Mouse (Mus musculus) forebrain, embryonic 12.5 days (tissue): Measurements from ENCODE around the gene Vezf1. TPM values are rescaled to one million over a fixed set of nuclear protein-coding genes. Genes with fewer than 3 reads are reported as not detected.

ENCODE experiments used
- ATAC-seq: fragments of 200-750 bp; cut with Nextera tagmentation; 2 replicates; pipeline ENCODE4 v1.8.0; 2017; ENCODE audit warnings: moderate TSS enrichment; ENCODE audit not compliant: low FRiP score
- H3K27ac ChIP-seq: fragments of 300-500 bp; sonication (generic); 2 replicates; pipeline ENCODE4 v1.5.1; 2016; ENCODE audit warnings: mild to moderate bottlenecking
- H3K27me3 ChIP-seq: fragments of 300-500 bp; sonication (generic); 2 replicates; pipeline ENCODE4 v1.6.1; 2016; ENCODE audit warnings: mild to moderate bottlenecking
- H3K36me3 ChIP-seq: fragments of 300-500 bp; sonication (generic); replicated peaks from 2 replicates; pipeline ENCODE4 v1.6.1; 2016; ENCODE audit warnings: mild to moderate bottlenecking
- H3K4me1 ChIP-seq: fragments of 300-500 bp; sonication (generic); 2 replicates; pipeline ENCODE4 v1.6.1; 2016
- H3K4me2 ChIP-seq: fragments of 300-500 bp; sonication (generic); 2 replicates; pipeline ENCODE4 v1.6.1; 2016; ENCODE audit warnings: mild to moderate bottlenecking, moderate library complexity
- H3K4me3 ChIP-seq: fragments of 300-500 bp; sonication (generic); replicated peaks from 2 replicates; pipeline ENCODE4 v1.5.1; 2016; ENCODE audit warnings: mild to moderate bottlenecking
- H3K9ac ChIP-seq: fragments of 300-500 bp; sonication (generic); 2 replicates; pipeline ENCODE4 v1.6.1; 2016; ENCODE audit warnings: mild to moderate bottlenecking
- H3K9me3 ChIP-seq: fragments of 300-500 bp; sonication (generic); 2 replicates; pipeline ENCODE4 v1.6.1; 2016
- WGBS: fragments of 180-500 bp; shearing (Covaris S2); methylation state at CpG from one replicate; pipeline ENCODE4 v1.1.7; 2016; 5-methylcytosine and 5-hydroxymethylcytosine counted together
- polyA plus RNA-seq: library from polyadenylated mRNA; unstranded; fragments of >200 nt; fragmentation: Nextera tagmentation; extraction: Ambion mirVana; gene quantifications from 2 replicates; pipeline ENCODE4 v1.2.1, GENCODE M21; 2016

Vezf1 gene
- polyA plus RNA-seq, 1 experiment from 2014 or later = 84.8 TPM

DNA sequence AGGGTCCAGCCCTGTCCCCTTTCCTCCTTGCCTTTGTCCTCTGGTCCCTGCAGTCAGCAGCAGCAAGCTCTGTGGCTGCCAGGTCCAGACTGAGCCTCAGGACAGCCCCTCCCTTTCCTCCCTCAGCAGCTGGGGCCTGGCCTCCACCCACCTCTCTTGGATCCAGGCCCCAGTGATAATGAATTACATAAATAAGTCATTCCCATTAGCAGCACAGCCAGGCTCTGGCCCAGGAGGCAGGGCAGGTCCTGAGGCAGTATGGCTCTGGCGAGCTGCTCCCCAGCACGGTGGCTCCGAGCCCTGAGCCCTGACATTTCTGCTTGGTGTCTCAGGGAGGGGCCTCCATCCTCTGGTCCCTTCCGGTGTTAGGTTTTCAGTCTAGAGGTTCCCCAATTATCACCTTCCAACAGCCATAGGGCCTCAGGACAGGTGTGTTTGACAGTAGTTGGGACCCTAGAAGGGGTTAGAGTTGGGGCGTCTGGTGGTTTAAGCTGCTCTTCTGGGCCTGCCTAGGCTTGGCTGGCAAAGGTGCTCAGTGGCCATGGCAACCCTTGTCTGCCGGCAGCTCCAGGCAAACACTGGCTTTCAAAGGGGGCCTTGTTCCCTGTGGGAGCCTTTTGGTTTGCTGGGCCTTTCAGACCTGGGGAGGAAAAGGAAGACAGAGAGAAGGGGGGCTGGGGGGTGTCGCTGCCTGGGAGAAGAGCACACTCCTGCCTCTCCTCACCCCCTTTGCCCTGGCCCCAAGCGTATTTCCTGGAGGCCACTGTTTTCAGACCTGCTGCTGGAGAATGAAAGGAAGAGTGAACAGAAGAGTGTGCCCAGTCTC lies 51.0 kb downstream of the Vezf1 start:
- Histone ChIP-seq H3K4me2 (peak overlapping the region; percentile 45), H3K4me3 (0 out of 2 replicates have a peak overlapping the region, but pooled peaks have one; percentile 6), H3K9ac (peak overlapping the region; percentile 53), H3K36me3 (no peaks in the 10 kb centered on the region), H3K27me3 (no peaks in the 10 kb centered on the region), H3K4me1 (peaks cover 86% of the 10 kb centered on the region), H3K27ac (peak overlapping the region; percentile 99), H3K9me3 (no peaks in the 10 kb centered on the region)
- ATAC-seq = peak; percentile 90
- 1% methylated on average over 8 of the region's 8 CpGs for WGBS

DNA sequence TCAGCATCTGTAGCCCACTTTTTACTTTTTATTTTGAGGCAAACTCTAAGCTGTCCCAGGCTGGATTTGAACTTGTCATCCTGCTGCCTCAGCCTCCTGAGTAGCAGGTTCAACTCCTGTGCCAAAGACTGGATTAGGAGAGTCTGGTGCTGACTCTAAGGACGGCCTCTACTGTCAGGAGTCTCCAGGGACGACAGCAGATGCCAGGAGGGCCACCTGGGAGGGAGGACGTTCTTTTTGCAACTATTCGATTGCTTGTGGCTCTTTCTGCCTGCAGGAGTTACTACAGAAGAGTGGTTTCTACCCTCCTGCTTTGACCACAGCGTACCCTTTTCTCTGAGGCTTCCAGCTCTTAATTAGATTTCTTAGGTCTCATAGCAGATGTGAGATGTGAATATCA lies 54.5 kb downstream of the Vezf1 start:
- WGBS = 38% methylated on average over 5 of the region's 5 CpGs
- no peak for ATAC-seq
- Histone ChIP-seq H3K27me3 (no peaks in the 10 kb centered on the region), H3K9ac (no peak overlapping the region), H3K4me2 (no peak overlapping the region), H3K4me3 (no peak overlapping the region), H3K36me3 (no peaks in the 10 kb centered on the region), H3K9me3 (no peaks in the 10 kb centered on the region), H3K27ac (peak overlapping the region; percentile 59), H3K4me1 (peaks cover 84% of the 10 kb centered on the region)

DNA sequence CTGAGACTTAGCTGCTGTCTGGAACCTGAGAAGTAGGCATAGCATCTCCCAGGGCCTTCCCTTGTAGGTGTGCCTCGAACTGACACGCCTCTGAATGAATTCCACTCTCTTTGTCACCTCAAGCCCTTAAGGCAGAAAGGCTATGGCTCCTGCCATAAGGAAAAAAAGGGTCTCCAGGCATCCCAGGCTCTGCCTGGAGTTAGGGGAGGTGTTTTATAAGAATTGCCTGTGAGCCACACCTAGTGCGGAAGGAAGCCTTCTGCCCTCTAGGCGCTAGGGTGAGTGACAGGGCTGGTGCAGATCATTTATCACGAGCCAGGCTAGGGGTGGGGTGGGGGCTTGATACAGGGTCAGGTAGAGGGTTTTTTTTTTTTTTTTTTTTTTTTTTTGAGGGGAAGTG lies 54.9 kb downstream of the Vezf1 start:
- Histone ChIP-seq H3K9me3 (no peaks in the 10 kb centered on the region), H3K27ac (peak overlapping the region; percentile 59), H3K9ac (no peak overlapping the region), H3K36me3 (no peaks in the 10 kb centered on the region), H3K4me2 (no peak overlapping the region), H3K4me3 (no peak overlapping the region), H3K4me1 (peaks cover 80% of the 10 kb centered on the region), H3K27me3 (no peaks in the 10 kb centered on the region)
- 77% methylated on average over 5 of the region's 5 CpGs for WGBS
- ATAC-seq = no peak

DNA sequence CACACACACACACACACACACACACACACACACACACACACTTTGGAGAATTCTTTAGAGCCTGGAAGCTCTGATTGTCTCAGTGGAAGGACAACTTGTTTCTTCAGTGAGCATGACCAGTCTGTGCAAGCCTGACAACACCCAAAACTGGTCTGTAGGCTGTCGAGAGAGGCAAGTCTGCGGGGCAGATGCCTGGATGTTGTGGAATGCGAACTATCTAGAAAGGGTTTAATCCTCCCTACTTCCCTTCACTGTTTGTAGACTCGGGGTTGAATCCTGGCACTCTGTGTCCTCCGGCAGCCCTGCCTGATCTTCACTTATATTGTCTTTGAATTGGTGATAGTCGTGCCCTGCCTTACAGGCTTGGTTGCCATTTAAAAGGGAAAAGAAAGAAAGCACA lies 55.7 kb downstream of the Vezf1 start:
- Histone ChIP-seq H3K27me3 (no peaks in the 10 kb centered on the region), H3K27ac (peak overlapping the region; percentile 37), H3K4me2 (no peak overlapping the region), H3K36me3 (no peaks in the 10 kb centered on the region), H3K4me3 (no peak overlapping the region), H3K9me3 (no peaks in the 10 kb centered on the region), H3K4me1 (peaks cover 73% of the 10 kb centered on the region), H3K9ac (no peak overlapping the region)
- 31% methylated on average over 6 of the region's 6 CpGs for WGBS
- ATAC-seq = no peak

DNA sequence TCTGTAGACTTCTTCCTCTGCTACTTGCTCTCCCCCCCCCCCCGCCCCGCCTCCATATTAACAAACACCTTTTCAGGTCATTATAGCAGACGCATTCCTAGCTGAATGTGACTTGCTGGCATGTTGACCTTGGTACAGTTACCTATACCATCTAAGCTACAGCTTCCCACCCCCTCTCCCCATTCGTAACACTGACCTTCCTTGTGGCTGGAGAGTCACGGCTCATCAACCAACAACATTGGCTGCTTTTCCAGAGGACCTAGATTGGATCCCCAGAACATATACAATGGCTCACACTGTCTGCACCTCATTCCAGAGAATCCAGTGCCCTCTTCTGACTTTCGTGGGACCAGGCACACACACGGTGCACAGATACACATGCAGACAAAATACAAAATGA lies 57.4 kb downstream of the Vezf1 start:
- Histone ChIP-seq H3K4me2 (no peak overlapping the region), H3K36me3 (no peaks in the 10 kb centered on the region), H3K27me3 (no peaks in the 10 kb centered on the region), H3K9me3 (no peaks in the 10 kb centered on the region), H3K9ac (no peak overlapping the region), H3K27ac (peak overlapping the region; percentile 85; the same call in 1 of the 2 replicates), H3K4me1 (peaks cover 60% of the 10 kb centered on the region), H3K4me3 (no peak overlapping the region)
- no peak for ATAC-seq
- 67% methylated on average over 6 of the region's 7 CpGs for WGBS

DNA sequence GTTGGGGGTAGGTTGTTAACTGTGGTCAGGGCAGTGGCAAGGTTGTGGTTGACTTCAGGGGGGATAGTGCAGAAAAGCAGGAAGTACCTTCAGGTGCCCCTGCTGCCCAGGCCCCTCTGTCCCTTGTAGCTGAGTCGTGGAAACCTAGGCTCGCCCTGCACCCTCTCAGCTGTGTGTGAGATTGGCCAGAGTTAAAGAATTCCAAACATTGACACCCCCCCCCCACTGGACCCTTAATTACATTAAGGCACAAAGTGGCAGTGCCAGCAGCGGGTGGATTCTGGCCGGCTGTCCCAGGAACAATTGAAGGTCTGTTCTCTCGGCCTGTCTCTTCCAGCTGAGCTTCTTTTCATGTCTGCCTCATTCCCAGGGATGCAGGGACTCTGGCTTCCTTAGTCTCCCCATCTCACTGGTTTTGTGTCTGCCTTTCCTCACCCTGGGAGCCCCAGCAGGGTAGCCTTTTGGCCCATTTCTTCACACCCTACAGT lies 58.3 kb downstream of the Vezf1 start:
- peaks cover 56% of the 10 kb centered on the region for H3K4me1 ChIP-seq
- peak; percentile 67 for ATAC-seq
- no peaks in the 10 kb centered on the region for H3K9me3 ChIP-seq
- no peak overlapping the region for H3K9ac ChIP-seq
- no peaks in the 10 kb centered on the region for H3K36me3 ChIP-seq
- H3K4me3 ChIP-seq = no peak overlapping the region
- peak overlapping the region; percentile 85 for H3K27ac ChIP-seq
- H3K4me2 ChIP-seq = no peak overlapping the region
- no peaks in the 10 kb centered on the region for H3K27me3 ChIP-seq
- 4% methylated on average over 5 of the region's 5 CpGs for WGBS

DNA sequence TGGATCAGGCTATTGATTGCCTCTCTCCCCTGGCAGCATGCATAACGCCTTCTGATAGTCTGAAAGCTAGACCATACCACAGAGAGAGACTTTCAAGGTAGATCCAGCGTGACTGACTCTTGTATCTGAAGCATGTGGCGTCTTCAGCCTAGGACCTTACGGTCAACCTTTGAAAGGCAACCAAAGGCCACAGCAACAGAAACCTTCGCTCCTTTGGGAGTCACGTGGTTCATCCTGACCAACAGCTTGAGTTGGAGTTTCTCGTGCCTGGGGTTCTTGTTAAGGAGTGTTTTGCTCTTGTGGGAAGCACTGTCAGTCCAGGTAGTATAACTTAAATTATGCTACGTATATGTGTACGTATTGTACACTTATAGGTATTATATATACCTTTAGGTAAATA lies 60.4 kb downstream of the Vezf1 start:
- Histone ChIP-seq H3K27me3 (no peaks in the 10 kb centered on the region), H3K9me3 (no peaks in the 10 kb centered on the region), H3K4me1 (peaks cover 45% of the 10 kb centered on the region), H3K4me2 (no peak overlapping the region), H3K36me3 (no peaks in the 10 kb centered on the region), H3K4me3 (no peak overlapping the region), H3K9ac (no peak overlapping the region), H3K27ac (no peak overlapping the region)
- no peak for ATAC-seq
- WGBS = 87% methylated on average over 9 of the region's 9 CpGs

DNA sequence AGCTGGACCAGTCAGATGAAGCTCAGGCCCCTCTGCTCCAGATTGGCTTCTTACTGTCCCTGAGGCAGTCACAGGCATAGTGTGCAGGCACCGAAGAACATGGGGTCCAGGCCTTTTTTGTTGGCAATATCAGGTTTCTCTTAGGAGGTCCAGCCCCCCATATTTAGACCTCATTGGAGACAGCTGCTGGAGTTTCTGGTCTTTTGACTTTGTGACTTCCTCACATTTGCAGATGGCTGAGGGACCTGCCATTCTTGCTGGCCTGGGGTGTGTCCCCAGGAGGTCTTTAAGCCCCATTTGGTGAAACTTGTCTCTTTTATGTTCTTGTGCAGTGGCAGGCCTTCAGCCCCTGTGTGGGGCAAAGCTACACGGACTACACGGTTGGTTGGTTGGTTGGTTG lies 61.2 kb downstream of the Vezf1 start:
- H3K4me2 ChIP-seq = no peak overlapping the region
- H3K36me3 ChIP-seq = 0 out of 2 replicates have a peak, but pooled peaks cover 3% of the 10 kb centered on the region
- 70% methylated on average over 3 of the region's 3 CpGs for WGBS
- H3K9me3 ChIP-seq = no peaks in the 10 kb centered on the region
- ATAC-seq = no peak
- peaks cover 37% of the 10 kb centered on the region for H3K4me1 ChIP-seq
- no peak overlapping the region for H3K9ac ChIP-seq
- H3K4me3 ChIP-seq = no peak overlapping the region
- H3K27me3 ChIP-seq = no peaks in the 10 kb centered on the region
- H3K27ac ChIP-seq = no peak overlapping the region

DNA sequence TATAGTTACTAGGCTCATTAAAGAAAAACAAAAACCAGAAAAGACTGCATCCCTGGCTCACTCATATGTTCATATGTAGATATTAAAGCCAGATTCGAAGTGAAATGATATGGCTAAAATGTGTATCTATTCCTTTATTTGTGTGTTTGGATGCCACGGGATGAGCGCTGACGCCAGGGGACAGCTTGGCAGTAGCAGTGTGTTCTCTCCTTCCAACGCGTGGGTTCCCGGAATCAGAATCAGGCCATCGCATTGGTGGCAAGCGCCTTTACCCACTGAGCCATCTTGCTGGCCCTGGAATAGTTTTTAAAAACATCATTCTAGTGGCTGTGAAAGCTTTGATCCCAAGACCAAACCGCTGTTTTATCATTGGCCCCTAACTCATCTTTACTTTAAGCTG lies 61.9 kb downstream of the Vezf1 start:
- no peak for ATAC-seq
- WGBS = 96% methylated on average over 10 of the region's 10 CpGs
- Histone ChIP-seq H3K4me1 (peaks cover 33% of the 10 kb centered on the region), H3K27me3 (no peaks in the 10 kb centered on the region), H3K27ac (no peak overlapping the region), H3K4me2 (no peak overlapping the region), H3K9ac (no peak overlapping the region), H3K9me3 (no peaks in the 10 kb centered on the region), H3K36me3 (0 out of 2 replicates have a peak, but pooled peaks cover 3% of the 10 kb centered on the region), H3K4me3 (no peak overlapping the region)

DNA sequence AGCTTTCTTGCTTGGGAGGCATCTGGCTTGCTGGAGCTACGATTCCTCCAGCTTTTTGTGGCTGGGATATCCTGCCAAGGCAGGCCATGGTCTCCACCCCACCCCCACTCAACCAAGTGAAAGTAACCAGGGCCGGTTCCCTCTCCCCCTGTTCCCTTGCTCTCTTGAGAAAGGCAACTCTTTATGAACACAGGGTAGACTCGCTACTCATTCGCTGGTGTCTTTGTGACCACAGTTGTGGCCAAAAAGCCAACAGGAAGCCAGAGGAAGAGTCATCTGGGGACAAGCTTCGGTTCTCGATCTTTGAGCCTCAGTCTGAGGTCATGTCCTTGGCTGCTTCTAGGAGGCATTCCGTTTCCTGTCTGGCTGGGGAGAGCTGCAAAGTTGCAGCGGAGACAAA lies 63.8 kb downstream of the Vezf1 start:
- no peak overlapping the region for H3K27ac ChIP-seq
- no peak overlapping the region for H3K4me2 ChIP-seq
- ATAC-seq = no peak
- H3K27me3 ChIP-seq = no peaks in the 10 kb centered on the region
- no peaks in the 10 kb centered on the region for H3K9me3 ChIP-seq
- H3K9ac ChIP-seq = no peak overlapping the region
- 89% methylated on average over 8 of the region's 8 CpGs for WGBS
- peaks cover 18% of the 10 kb centered on the region for H3K4me1 ChIP-seq
- no peak overlapping the region for H3K4me3 ChIP-seq
- 0 out of 2 replicates have a peak, but pooled peaks cover 3% of the 10 kb centered on the region for H3K36me3 ChIP-seq

Other genes with a start within 250 kb of the Vezf1 start
- gene Lpo, start 240.0 kb upstream of the Vezf1 start, polyA plus RNA-seq = 0.19 and 0.33 TPM in 2 replicates
- 16.0 and 19.6 TPM in 2 replicates for gene Mks1, start 215.1 kb upstream of the Vezf1 start, polyA plus RNA-seq
- 0.14 and 0.20 TPM in 2 replicates for gene Epx, start 192.7 kb upstream of the Vezf1 start, polyA plus RNA-seq
- not detected in 2 replicates for gene Olfr462, start 176.0 kb upstream of the Vezf1 start, polyA plus RNA-seq
- gene Olfr463, start 170.9 kb upstream of the Vezf1 start, polyA plus RNA-seq = not detected in 2 replicates
- gene Olfr464, start 147.3 kb upstream of the Vezf1 start, polyA plus RNA-seq = not detected in 2 replicates
- gene Dynll2, start 80.7 kb upstream of the Vezf1 start, polyA plus RNA-seq = 34.7 and 36.2 TPM in 2 replicates
- gene Srsf1, start 20.9 kb upstream of the Vezf1 start, polyA plus RNA-seq = 564 and 577 TPM in 2 replicates
- gene Cuedc1, start 29.8 kb downstream of the Vezf1 start, polyA plus RNA-seq = 41.1 and 42.5 TPM in 2 replicates
- 62.0 and 67.5 TPM in 2 replicates for gene Mrps23, start 136.1 kb downstream of the Vezf1 start, polyA plus RNA-seq
- gene Ccdc182, start 225.8 kb downstream of the Vezf1 start, polyA plus RNA-seq = 0.38 and 0.42 TPM in 2 replicates